Mouse (Mus musculus) CH12.LX (cell line): ENCODE results near the gene Rbm15b.

Source experiments
- BHLHE40 ChIP-seq: IDR thresholded peaks from 2 replicates; pipeline ENCODE4 v1.6.1; 2011; ENCODE audit warnings: mild to moderate bottlenecking, low read depth, low read length, improper control_type of control experiment
- CTCF ChIP-seq, 2 experiments: IDR thresholded peaks in 1 of 2; conservative IDR thresholded peaks in 1 of 2; 2 replicates each; pipeline ENCODE4 v1.5.1; 2011 to 2012; ENCODE audit warnings: low read depth in 2 of 2, low read length in 2 of 2, improper control_type of control experiment in 1 of 2, inconsistent platforms in 1 of 2, mild to moderate bottlenecking in 1 of 2, moderate library complexity in 1 of 2
- E2F4 ChIP-seq: IDR thresholded peaks from 2 replicates; pipeline ENCODE4 v1.6.1; 2011; ENCODE audit warnings: low read depth, low read length, improper control_type of control experiment; ENCODE audit not compliant: insufficient replicate concordance
- MAFK ChIP-seq: IDR thresholded peaks from 2 replicates; pipeline ENCODE4 v1.6.1; 2011; ENCODE audit warnings: low read length, improper control_type of control experiment; ENCODE audit not compliant: insufficient replicate concordance
- RCOR1 ChIP-seq: conservative IDR thresholded peaks from 2 replicates; pipeline ENCODE4 v1.6.1; 2012; ENCODE audit warnings: low read depth, mild to moderate bottlenecking, inconsistent platforms, low read length, improper control_type of control experiment

GRCm38 (mm10) chr9:106842800-106843199, 44.4 kb downstream of the Rbm15b start:
- TF ChIP-seq E2F4 (no peak), CTCF (conservative IDR thresholded peaks at IDR 0.05 in 1 of 2, IDR thresholded peaks at IDR 0.05 in 1 of 2; ENCODE audit: low read depth in 2 of 2, low read length in 2 of 2) (no peak), MAFK (no peak), BHLHE40 (no peak), RCOR1 (no peak)
